Comparison of ENCODE assay signal across 9 mouse cellular contexts in genomic region chr19:45032570-45033332, GRCm38 (mm10). TPM values are rescaled to one million over a fixed set of nuclear protein-coding genes. Genes with fewer than 3 reads are reported as not detected.
DNase-seq lines count a peak whose midpoint lies in the region; ATAC-seq and TF ChIP-seq lines count a peak whose summit lies in the region.
"Had no signal": no experiment of that assay in that cellular context is flagged by ENCODE, and none has a peak within 500 bp of the region (broad histone marks: within the 10 kb centered on the region; RNA-seq: fewer than 3 reads in every experiment).

No protein-coding gene starts in this region.

- H3K9ac ChIP-seq in forebrain, embryonic 14.5 days (ENCODE audit: low read length): no peak overlapping the region
- H3K9ac ChIP-seq in forebrain, embryonic 12.5 days: no peak overlapping the region
- H3K9ac ChIP-seq in lung, embryonic 16.5 days (ENCODE audit: low read length): 0 out of 2 replicates have a peak overlapping the region, but pooled peaks have one; percentile 28
- H3K9ac ChIP-seq: neural tube, embryonic 12.5 days had no signal

- no peak for TF ChIP-seq POLR2A in brain, embryonic 14.5 days (IDR thresholded peaks at IDR 0.05; ENCODE audit: borderline replicate concordance, extremely low read depth, insufficient read depth, insufficient read length, poor library complexity, severe bottlenecking)

- H3K27me3 ChIP-seq in forebrain, embryonic 14.5 days (replicated peaks; ENCODE audit: control insufficient read depth, insufficient read depth, low read length): no peaks in the 10 kb centered on the region
- peaks cover 16% of the 10 kb centered on the region; the same call in 1 of the 2 replicates for H3K27me3 ChIP-seq in forebrain, embryonic 12.5 days
- no peaks in the 10 kb centered on the region for H3K27me3 ChIP-seq in lung, embryonic 16.5 days (ENCODE audit: control insufficient read depth, insufficient read depth, low read depth, low read length)
- H3K27me3 ChIP-seq in splenic B cell, adult 2 months (ENCODE audit: control insufficient read depth, insufficient read depth, low read length, poor library complexity, severe bottlenecking): no peaks in the 10 kb centered on the region

- DNase-seq in forebrain, embryonic 14.5 days (ENCODE audit: low spot score): peak; percentile 38
- no peak for DNase-seq in lung, postnatal 36 days
- no peak for DNase-seq in brain, embryonic 14.5 days (ENCODE audit: low read depth)
- DNase-seq in splenic B cell, adult 2 months (ENCODE audit: low read depth, low spot score): peak; percentile 33
- no peak for DNase-seq in gastrocnemius, postnatal 10 days
- no peak for DNase-seq in B cell, adult 2 months

- H3K9me3 ChIP-seq in forebrain, embryonic 14.5 days (replicated peaks; ENCODE audit: control insufficient read depth, low read length): no peaks in the 10 kb centered on the region
- H3K9me3 ChIP-seq in forebrain, embryonic 12.5 days: no peaks in the 10 kb centered on the region
- H3K9me3 ChIP-seq in lung, embryonic 16.5 days (ENCODE audit: control insufficient read depth, low read length): no peaks in the 10 kb centered on the region
- H3K9me3 ChIP-seq: neural tube, embryonic 12.5 days had no signal

- H3K4me1 ChIP-seq in forebrain, embryonic 14.5 days (ENCODE audit: control insufficient read depth, insufficient read depth, low read length): no peaks in the 10 kb centered on the region
- peaks cover 26% of the 10 kb centered on the region for H3K4me1 ChIP-seq in forebrain, embryonic 12.5 days
- peaks cover 28% of the 10 kb centered on the region for H3K4me1 ChIP-seq in lung, embryonic 16.5 days (replicated peaks; ENCODE audit: control insufficient read depth, insufficient read depth, low read length)

- peaks cover 11% of the 10 kb centered on the region; the same call in 1 of the 2 replicates for H3K36me3 ChIP-seq in forebrain, embryonic 14.5 days (ENCODE audit: control insufficient read depth, insufficient read depth, low read length)
- H3K36me3 ChIP-seq in forebrain, embryonic 12.5 days (replicated peaks): peaks cover 9% of the 10 kb centered on the region
- H3K36me3 ChIP-seq in lung, embryonic 16.5 days (ENCODE audit: control insufficient read depth, insufficient read depth, low read length): peaks cover 5% of the 10 kb centered on the region
- H3K36me3 ChIP-seq in splenic B cell, adult 2 months (ENCODE audit: control insufficient read depth, insufficient read depth, low read length, poor library complexity, severe bottlenecking): no peaks in the 10 kb centered on the region

- TF ChIP-seq CTCF in brain, embryonic 14.5 days (IDR thresholded peaks at IDR 0.05; ENCODE audit: borderline replicate concordance, extremely low read depth, insufficient read depth, insufficient read length): peak; percentile 51; the same call in 1 of the 2 replicates

- H3K4me2 ChIP-seq in forebrain, embryonic 14.5 days (ENCODE audit: low read length): no peak overlapping the region
- no peak overlapping the region for H3K4me2 ChIP-seq in forebrain, embryonic 12.5 days
- H3K4me2 ChIP-seq in lung, embryonic 16.5 days (ENCODE audit: low read depth, low read length): no peak overlapping the region
- H3K4me2 ChIP-seq: neural tube, embryonic 12.5 days had no signal

- no peak for ATAC-seq in forebrain, embryonic 14.5 days
- no peak for ATAC-seq in forebrain, embryonic 12.5 days (ENCODE audit: low FRiP score)
- ATAC-seq in lung, embryonic 16.5 days (ENCODE audit: low read depth): no peak

- H3K27ac ChIP-seq in forebrain, embryonic 14.5 days (ENCODE audit: low read depth, low read length): no peak overlapping the region
- no peak overlapping the region for H3K27ac ChIP-seq in forebrain, embryonic 12.5 days
- H3K27ac ChIP-seq in lung, embryonic 16.5 days (ENCODE audit: low read length): peak overlapping the region; percentile 47
- H3K27ac ChIP-seq: neural tube, embryonic 12.5 days had no signal

- H3K4me3 ChIP-seq in forebrain, embryonic 14.5 days (ENCODE audit: low read depth, low read length): no peak overlapping the region
- H3K4me3 ChIP-seq in forebrain, embryonic 12.5 days (replicated peaks): no peak overlapping the region
- no peak overlapping the region for H3K4me3 ChIP-seq in lung, embryonic 16.5 days (ENCODE audit: low read length)
- H3K4me3 ChIP-seq: neural tube, embryonic 12.5 days had no signal

- WGBS in forebrain, embryonic 14.5 days: 48% methylated on average over 17 of the region's 17 CpGs
- WGBS in forebrain, embryonic 12.5 days: 52% methylated on average over 17 of the region's 17 CpGs
- WGBS in lung, embryonic 16.5 days: 47% methylated on average over 17 of the region's 17 CpGs

RNA-seq across cellular contexts. Expression of gene Pdzd7, which starts 12.8 kb away (rescaled TPM):
- polyA plus RNA-seq in forebrain, embryonic 14.5 days (2014; fragmentation: Nextera tagmentation; extraction: Ambion mirVana): 1.1 and 1.8 TPM in 2 replicates
- polyA plus RNA-seq in forebrain, embryonic 12.5 days (2016; fragmentation: Nextera tagmentation; extraction: Ambion mirVana): 0.45 and 0.50 TPM in 2 replicates
- polyA plus RNA-seq in lung, embryonic 16.5 days (2015; fragmentation: Nextera tagmentation; extraction: Ambion mirVana): 0.21 and 0.33 TPM in 2 replicates
- 8.8 and 9.8 TPM in 2 replicates for polyA plus RNA-seq in brain, embryonic 14.5 days (2012; rRNA removed)
- total RNA-seq in gastrocnemius, postnatal 10 days (2021): 10 to 100 TPM; 12.4 to 19.5 TPM

RNA-seq across cellular contexts. Expression of gene Sfxn3, which starts 14.6 kb away (rescaled TPM):
- 54.2 and 56.5 TPM in 2 replicates for polyA plus RNA-seq in forebrain, embryonic 14.5 days (2014; fragmentation: Nextera tagmentation; extraction: Ambion mirVana)
- 30.3 and 30.4 TPM in 2 replicates for polyA plus RNA-seq in forebrain, embryonic 12.5 days (2016; fragmentation: Nextera tagmentation; extraction: Ambion mirVana)
- 26.0 and 26.1 TPM in 2 replicates for polyA plus RNA-seq in lung, embryonic 16.5 days (2015; fragmentation: Nextera tagmentation; extraction: Ambion mirVana)
- polyA plus RNA-seq in brain, embryonic 14.5 days (2012; rRNA removed): 83.3 and 93.1 TPM in 2 replicates
- 10 to 100 TPM; 24.1 to 24.2 TPM for total RNA-seq in gastrocnemius, postnatal 10 days (2021)

RNA-seq across cellular contexts. Expression of gene Lzts2, which starts 18.5 kb away (rescaled TPM):
- 15.3 and 17.2 TPM in 2 replicates for polyA plus RNA-seq in forebrain, embryonic 14.5 days (2014; fragmentation: Nextera tagmentation; extraction: Ambion mirVana)
- 48.7 and 51.4 TPM in 2 replicates for polyA plus RNA-seq in forebrain, embryonic 12.5 days (2016; fragmentation: Nextera tagmentation; extraction: Ambion mirVana)
- 50.1 and 51.6 TPM in 2 replicates for polyA plus RNA-seq in lung, embryonic 16.5 days (2015; fragmentation: Nextera tagmentation; extraction: Ambion mirVana)
- polyA plus RNA-seq in brain, embryonic 14.5 days (2012; rRNA removed): 39.9 and 40.6 TPM in 2 replicates
- total RNA-seq in gastrocnemius, postnatal 10 days (2021): 10 to 100 TPM; 35.4 to 43.4 TPM

RNA-seq across cellular contexts. Expression of gene Mrpl43, which starts 26.5 kb away (rescaled TPM):
- 67.1 and 68.4 TPM in 2 replicates for polyA plus RNA-seq in forebrain, embryonic 14.5 days (2014; fragmentation: Nextera tagmentation; extraction: Ambion mirVana)
- polyA plus RNA-seq in forebrain, embryonic 12.5 days (2016; fragmentation: Nextera tagmentation; extraction: Ambion mirVana): 71.0 and 75.8 TPM in 2 replicates
- polyA plus RNA-seq in lung, embryonic 16.5 days (2015; fragmentation: Nextera tagmentation; extraction: Ambion mirVana): 65.2 and 67.2 TPM in 2 replicates
- 96.2 and 115 TPM in 2 replicates for polyA plus RNA-seq in brain, embryonic 14.5 days (2012; rRNA removed)
- 10 to 100 TPM; 32.4 to 33.7 TPM for total RNA-seq in gastrocnemius, postnatal 10 days (2021)

RNA-seq across cellular contexts. Expression of gene Twnk, which starts 27.3 kb away (rescaled TPM):
- polyA plus RNA-seq in forebrain, embryonic 14.5 days (2014; fragmentation: Nextera tagmentation; extraction: Ambion mirVana): 10.6 and 11.6 TPM in 2 replicates
- 23.5 and 23.9 TPM in 2 replicates for polyA plus RNA-seq in forebrain, embryonic 12.5 days (2016; fragmentation: Nextera tagmentation; extraction: Ambion mirVana)
- polyA plus RNA-seq in lung, embryonic 16.5 days (2015; fragmentation: Nextera tagmentation; extraction: Ambion mirVana): 19.8 and 19.9 TPM in 2 replicates
- polyA plus RNA-seq in brain, embryonic 14.5 days (2012; rRNA removed): 15.6 and 16.5 TPM in 2 replicates
- 10 to 100 TPM; 13.8 to 14.7 TPM for total RNA-seq in gastrocnemius, postnatal 10 days (2021)

Comparison
In these comparisons a context has a peak if more than half of its experiments do, and no peak if none do; other contexts are left out.
1. DNase-seq: peak in forebrain, embryonic 14.5 days (single experiment) and splenic B cell, adult 2 months (single experiment); none in lung, postnatal 36 days (single experiment), brain, embryonic 14.5 days (single experiment), gastrocnemius, postnatal 10 days (single experiment) and B cell, adult 2 months (0 of 2).